Comparison of ENCODE assay signal across 8 mouse cellular contexts in the genomic region with DNA sequence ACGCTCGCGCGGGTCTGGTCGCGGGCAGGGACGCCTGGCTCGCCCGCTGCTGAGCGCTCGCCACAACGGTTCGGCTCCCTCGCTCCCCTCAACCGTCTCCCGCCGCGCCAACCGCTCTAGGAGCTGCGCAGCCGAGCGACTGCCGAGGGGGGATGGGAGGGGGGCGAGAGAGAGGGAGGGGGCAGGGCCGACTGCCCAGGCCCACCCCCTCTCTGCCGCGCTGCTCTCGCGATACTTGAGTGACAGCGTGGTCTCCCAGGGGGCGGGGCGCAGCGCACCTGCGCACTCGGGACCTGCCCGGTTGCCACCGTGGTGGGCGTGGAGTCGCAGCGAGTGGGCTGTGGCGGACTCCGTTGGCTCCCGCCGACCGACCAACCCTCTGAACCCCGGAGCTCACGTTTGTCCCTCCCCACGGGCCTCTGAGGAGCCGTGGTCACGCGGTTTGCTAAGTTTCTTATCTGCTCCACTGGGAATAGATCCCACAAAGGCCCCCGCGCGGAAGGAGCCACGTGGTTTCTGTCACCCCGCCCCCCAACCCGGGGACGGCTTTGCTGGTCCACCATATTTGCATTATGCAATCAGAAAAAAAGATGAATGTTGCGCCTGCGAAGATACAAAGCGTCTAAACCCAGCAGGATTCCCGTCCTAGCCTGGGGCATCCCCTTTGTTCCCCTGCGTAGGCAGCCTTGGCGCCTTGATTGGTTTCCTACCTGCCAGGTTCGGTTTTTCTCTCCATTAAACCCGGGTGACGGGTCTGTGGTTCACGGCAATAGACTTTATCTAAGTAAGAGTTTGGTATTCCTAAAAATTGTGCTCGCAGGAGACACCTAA. TPM values are rescaled to one million over a fixed set of nuclear protein-coding genes. Genes with fewer than 3 reads are reported as not detected.
DNase-seq lines count a peak whose midpoint lies in the region; ATAC-seq and TF ChIP-seq lines count a peak whose summit lies in the region.

Gene Hnrnph3 (minus strand): TSS at position 469 of the 831 bp plus-strand sequence.
Gene Pbld2 (plus strand): TSS at position 567 of the 831 bp plus-strand sequence.

- ATAC-seq in forebrain, embryonic 15.5 days (replicated peaks) = peak; percentile 94
- peak; percentile 79 for ATAC-seq in neutrophil, adult 5-6 weeks (ENCODE audit: extremely low read depth, insufficient number of reproducible peaks, low FRiP score, poor library complexity, severe bottlenecking)

- no peaks in the 10 kb centered on the region; the same call in 1 of the 2 replicates for H3K36me3 ChIP-seq in ES-E14 (ENCODE audit: control insufficient read depth, insufficient read depth, low read length, poor library complexity, severe bottlenecking)
- H3K36me3 ChIP-seq in forebrain, embryonic 15.5 days = no peaks in the 10 kb centered on the region

- in situ Hi-C loops in ES-E14 (cut with MboI; ENCODE audit: low sequenced_read_pairs in 2 of 2, unreplicated experiment in 2 of 2) = no loop called here

- H3K27ac ChIP-seq in ES-E14 (ENCODE audit: insufficient read depth, low read depth, low read length, poor library complexity, severe bottlenecking) = peak within 1 kb of the TSS; percentile 69
- H3K27ac ChIP-seq in forebrain, embryonic 15.5 days (replicated peaks) = peak within 1 kb of the TSS; percentile 100

- under 1% methylated on average over 51 of the region's 69 CpGs for WGBS in forebrain, embryonic 15.5 days
- WGBS in lung, adult 2 months = under 1% methylated on average over 67 of the region's 69 CpGs

- peak within 1 kb of the TSS; percentile 93 for H3K9ac ChIP-seq in ES-E14 (ENCODE audit: insufficient read depth, low read depth, low read length, poor library complexity, severe bottlenecking)
- H3K9ac ChIP-seq in forebrain, embryonic 15.5 days (replicated peaks) = peak within 1 kb of the TSS; percentile 99

- no peaks in the 10 kb centered on the region for H3K27me3 ChIP-seq in forebrain, embryonic 15.5 days

- DNase-seq in ES-E14 (ENCODE audit: low read depth, low spot score) = peak; percentile 93
- DNase-seq in cerebellum, adult 11-12 months = peak; percentile 98
- DNase-seq in heart, postnatal 25 days (ENCODE audit: low spot score) = peak; percentile 98
- DNase-seq in layer of hippocampus, adult 18-20 months (ENCODE audit: low spot score in 2 of 2) = peak; percentile 97 to 99
- DNase-seq in lung, adult 2 months = peak; percentile 100
- peak; percentile 95 to 97 for DNase-seq in thymus, adult 18-20 months

- H3K4me2 ChIP-seq in forebrain, embryonic 15.5 days (replicated peaks) = peak within 1 kb of the TSS; percentile 83

- H3K4me3 ChIP-seq in ES-E14 (ENCODE audit: insufficient read depth in 1 of 2, low read depth in 1 of 2, low read length in 2 of 2, poor library complexity in 1 of 2, severe bottlenecking in 1 of 2) = peak within 1 kb of the TSS; percentile 76 to 86
- peak within 1 kb of the TSS; percentile 85 for H3K4me3 ChIP-seq in forebrain, embryonic 15.5 days
- H3K4me3 ChIP-seq in lung, adult 2 months (replicated peaks; ENCODE audit: extremely low read depth, low read depth, low read length) = peak within 1 kb of the TSS; percentile 94

- TF ChIP-seq POLR2A in lung, adult 2 months (IDR thresholded peaks at IDR 0.05; ENCODE audit: borderline replicate concordance, extremely low read depth, low read depth, low read length) = peak; percentile 79; the same call in 1 of the 2 replicates

- H3K9me3 ChIP-seq in ES-E14 (ENCODE audit: control insufficient read depth, insufficient read depth, low read depth, low read length) = no peaks in the 10 kb centered on the region
- H3K9me3 ChIP-seq in forebrain, embryonic 15.5 days = no peaks in the 10 kb centered on the region

- intact Hi-C loops in heart, postnatal 25 days (cut with DNase I) = loop anchor here (2.0 to 10.0 kb wide), 5 partner anchors 42 to 218 kb away; partner anchors contain the start of genes Herc4 and Rufy2

- no peak for TF ChIP-seq CTCF in lung, adult 2 months (IDR thresholded peaks at IDR 0.05; ENCODE audit: insufficient read depth, low read length)

- H3K4me1 ChIP-seq in ES-E14 (ENCODE audit: control insufficient read depth in 2 of 2, insufficient read depth in 2 of 2, low read length in 2 of 2, poor library complexity in 1 of 2) = peaks cover 3 to 4% of the 10 kb centered on the region in 2 experiments; a peak in 3 of 4 replicates
- peaks cover 59% of the 10 kb centered on the region for H3K4me1 ChIP-seq in forebrain, embryonic 15.5 days
- H3K4me1 ChIP-seq in lung, adult 2 months (ENCODE audit: control insufficient read depth, insufficient read depth, low read length) = peaks cover 4% of the 10 kb centered on the region

TF ChIP-seq in ES-E14, 5 proteins besides CTCF, POLR2A, EP300 and RAD21:
- no peak for TF ChIP-seq ZC3H11A (IDR thresholded peaks at IDR 0.05; ENCODE audit: borderline replicate concordance, low read depth, low read length)
- no peak for TF ChIP-seq MAFK (IDR thresholded peaks at IDR 0.05; ENCODE audit: insufficient read depth, low read depth, low read length)
- peak; percentile 54; the same call in 1 of the 2 replicates for TF ChIP-seq HCFC1 (IDR thresholded peaks at IDR 0.05; ENCODE audit: borderline replicate concordance, insufficient read depth, low read length)
- TF ChIP-seq ZNF384 (IDR thresholded peaks at IDR 0.05; ENCODE audit: low read depth, low read length) = 0 out of 2 replicates have a peak, but pooled peaks have one; percentile 4
- peak; percentile 97 for TF ChIP-seq CHD2 (IDR thresholded peaks at IDR 0.05; ENCODE audit: low read depth, low read length)

RNA-seq across cellular contexts. Expression of gene Hnrnph3, which starts in this region (rescaled TPM):
- 23.8 and 25.7 TPM in 2 replicates for total RNA-seq in ES-E14 (2012; rRNA removed)
- 191 and 209 TPM in 2 replicates for polyA plus RNA-seq in forebrain, embryonic 15.5 days (2015; fragmentation: Nextera tagmentation; extraction: Ambion mirVana)
- total RNA-seq in heart, postnatal 25 days (2021) = 10 to 100 TPM; 30.7 to 32.3 TPM
- total RNA-seq in layer of hippocampus, adult 18-20 months (2021) = 10 to 100 TPM; 51.5 to 55.5 TPM
- 14.3 and 27.5 TPM in 2 replicates for polyA plus RNA-seq in lung, adult 2 months (2012; rRNA removed)
- 127 and 138 TPM in 2 replicates for total RNA-seq in neutrophil, adult 5-6 weeks (2017)

RNA-seq across cellular contexts. Expression of gene Pbld2, which starts in this region (rescaled TPM):
- total RNA-seq in ES-E14 (2012; rRNA removed) = 0.58 and 2.1 TPM in 2 replicates
- 1.1 and 1.8 TPM in 2 replicates for polyA plus RNA-seq in forebrain, embryonic 15.5 days (2015; fragmentation: Nextera tagmentation; extraction: Ambion mirVana)
- 1 to 10 TPM; 7.0 to 8.0 TPM for total RNA-seq in heart, postnatal 25 days (2021)
- total RNA-seq in layer of hippocampus, adult 18-20 months (2021) = 1 to 10 TPM; 1.7 to 1.9 TPM
- 1.7 and 2.2 TPM in 2 replicates for polyA plus RNA-seq in lung, adult 2 months (2012; rRNA removed)
- 1.1 and 1.9 TPM in 2 replicates for total RNA-seq in neutrophil, adult 5-6 weeks (2017)

Comparison
In these comparisons a context has a peak if more than half of its experiments do, and no peak if none do; other contexts are left out.
1. Peak in every context shown above with its lines: DNase-seq, ATAC-seq, H3K4me3 ChIP-seq and H3K27ac ChIP-seq.